Mouse (Mus musculus) G1E (cell line): ENCODE measurements around the gene Ovol3.

ENCODE experiments used
- CTCF ChIP-seq: IDR thresholded peaks from 2 replicates; pipeline ENCODE4 v1.5.1; 2012; ENCODE audit warnings: low read depth, low read length, inconsistent platforms, mixed read lengths
- GATA1 ChIP-seq: IDR thresholded peaks from 2 replicates; pipeline ENCODE4 v1.6.1; 2012; ENCODE audit warnings: borderline replicate concordance, low read length, inconsistent platforms, mixed read lengths
- POLR2AphosphoS5 ChIP-seq: IDR thresholded peaks from 2 replicates; pipeline ENCODE4 v1.6.1; 2012; ENCODE audit warnings: low read depth, low read length, inconsistent platforms; ENCODE audit not compliant: insufficient replicate concordance
- TAL1 ChIP-seq: conservative IDR thresholded peaks from 2 replicates; pipeline ENCODE4 v1.6.1; 2012; ENCODE audit warnings: low read depth, low read length, inconsistent platforms, mixed read lengths

DNA sequence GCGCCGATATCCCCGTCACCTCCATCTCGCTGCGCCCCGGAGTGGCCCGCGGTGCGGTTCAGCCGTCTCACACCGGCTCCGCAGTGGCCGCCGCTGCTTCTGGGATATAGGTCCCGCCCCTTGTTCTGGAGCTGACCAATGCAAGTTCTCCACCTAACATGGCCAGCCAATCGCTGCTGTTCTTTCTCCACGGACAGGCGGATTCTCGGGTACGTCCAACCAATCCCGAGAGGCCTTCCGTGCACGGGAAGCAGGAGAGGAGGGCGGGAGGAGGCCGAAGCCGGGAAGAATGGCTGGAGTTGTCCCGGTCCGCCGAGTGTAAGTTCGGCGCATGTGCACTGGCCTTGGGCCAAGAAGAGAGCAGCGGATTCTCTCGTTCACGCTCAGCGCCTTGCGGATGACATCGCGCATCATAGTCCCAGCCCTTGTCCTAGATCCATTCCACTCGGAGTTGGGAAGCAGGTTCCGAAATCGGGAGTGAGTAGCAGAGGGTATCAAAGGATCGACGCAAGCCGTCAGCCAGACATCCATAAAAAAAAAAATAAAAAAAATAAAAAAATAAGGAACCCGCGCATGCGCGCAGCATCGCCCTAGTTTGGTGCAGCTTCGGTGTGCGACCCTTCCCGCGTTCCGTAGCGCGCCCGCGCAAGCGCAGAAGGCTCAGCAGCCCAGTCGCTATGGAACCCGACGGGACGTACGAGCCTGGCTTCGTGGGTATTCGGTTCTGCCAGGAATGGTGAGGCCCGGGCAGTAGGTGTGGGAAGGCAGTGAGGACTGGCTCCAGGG is 3.7 kb downstream of the Ovol3 start, which contains the start of the genes Polr2i and Tbcb:
- TF ChIP-seq CTCF = no peak
- TF ChIP-seq TAL1 = no peak
- TF ChIP-seq GATA1 = no peak
- TF ChIP-seq POLR2AphosphoS5 = no peak
